Mouse (Mus musculus) liver, embryonic 14.5 days (tissue): Measurements from ENCODE around the gene Get4. TPM values are rescaled to one million over a fixed set of nuclear protein-coding genes. Genes with fewer than 3 reads are reported as not detected.

Experiments
- ATAC-seq: fragments of 200-750 bp; cut with Nextera tagmentation; 2 replicates; pipeline ENCODE4 v1.8.0; 2017; ENCODE audit warnings: moderate number of reproducible peaks, mild to moderate bottlenecking, moderate library complexity; ENCODE audit not compliant: insufficient read depth
- DNase-seq, 3 experiments: peaks; one replicate each; pipeline ENCODE4 v3.0.0-alpha.2; 2012 to 2013; ENCODE audit warnings: low read depth in 3 of 3, low spot score in 3 of 3
- H3K27ac ChIP-seq: fragments of 300-500 bp; sonication (generic); 2 replicates; pipeline ENCODE4 v1.5.1; 2014; ENCODE audit warnings: moderate library complexity, mild to moderate bottlenecking, control low read depth, inconsistent platforms
- H3K27me3 ChIP-seq: fragments of 300-500 bp; sonication (generic); 2 replicates; pipeline ENCODE4 v1.6.1; 2014; ENCODE audit warnings: mild to moderate bottlenecking, low read length, moderate library complexity; ENCODE audit not compliant: control insufficient read depth, insufficient read depth
- H3K36me3 ChIP-seq: fragments of 300-500 bp; sonication (generic); replicated peaks from 2 replicates; pipeline ENCODE4 v1.6.1; 2014; ENCODE audit warnings: low read depth; ENCODE audit not compliant: control insufficient read depth, insufficient read depth
- H3K4me1 ChIP-seq, 2 experiments: fragments of 200-500 bp in 1 of 2; fragments of 300-500 bp in 1 of 2; sonication (generic) in 1 of 2; replicated peaks; 2 replicates each; pipeline ENCODE4 v1.6.1; 2012 to 2014; ENCODE audit warnings: antibody characterized with exemption in 1 of 2, inconsistent platforms in 1 of 2, low read length in 1 of 2; ENCODE audit not compliant: control insufficient read depth in 2 of 2, insufficient read depth in 2 of 2
- H3K4me2 ChIP-seq: fragments of 300-500 bp; sonication (generic); 2 replicates; pipeline ENCODE4 v1.6.1; 2014; ENCODE audit warnings: low read depth, mild to moderate bottlenecking, control low read depth, moderate library complexity
- H3K4me3 ChIP-seq, 2 experiments: fragments of 200-500 bp in 1 of 2; fragments of 300-500 bp in 1 of 2; sonication (generic) in 1 of 2; 2 replicates each; pipeline ENCODE4 v1.5.1; 2012 to 2014; ENCODE audit warnings: low read depth in 2 of 2, low read length in 2 of 2, mild to moderate bottlenecking in 2 of 2, control low read depth in 1 of 2, inconsistent platforms in 1 of 2, moderate library complexity in 1 of 2; ENCODE audit not compliant: insufficient read depth in 1 of 2
- H3K9ac ChIP-seq: fragments of 300-500 bp; sonication (generic); replicated peaks from 2 replicates; pipeline ENCODE4 v1.6.1; 2014; ENCODE audit warnings: mild to moderate bottlenecking, control low read depth, moderate library complexity
- H3K9me3 ChIP-seq: fragments of 300-500 bp; sonication (generic); 2 replicates; pipeline ENCODE4 v1.6.1; 2016; ENCODE audit warnings: low read length, mixed read lengths; ENCODE audit not compliant: control insufficient read depth
- CTCF ChIP-seq: IDR thresholded peaks from 2 replicates; pipeline ENCODE4 v1.5.1; 2016; ENCODE audit warnings: antibody characterized with exemption, low read depth, control low read depth
- EP300 ChIP-seq: IDR thresholded peaks from 2 replicates; pipeline ENCODE4 v1.6.1; 2016; ENCODE audit warnings: antibody characterized with exemption, low read depth
- WGBS: fragments of 180-500 bp; shearing (Covaris S2); extraction: QIAGEN DNeasy Blood & Tissue Kit; methylation state at CpG from one replicate; pipeline ENCODE4 v1.1.7; 2014; ENCODE audit not compliant: insufficient replicate concordance; 5-methylcytosine and 5-hydroxymethylcytosine counted together
- polyA plus RNA-seq, 2 experiments: library from polyadenylated mRNA; depleted of rRNA in 1 of 2; stranded (reverse) in 1 of 2; unstranded in 1 of 2; fragments of >200 nt; fragmentation: Nextera tagmentation in 1 of 2; extraction: Ambion mirVana in 1 of 2; gene quantifications; 2 replicates each; pipeline versions ENCODE4 v1.2.1 to v1.2.3; 2012 to 2014

The Get4 gene
- polyA plus RNA-seq, 2 experiments: 56.8 to 107 TPM

GRCm38 (mm10) chr5:139216121-139216520, 36.0 kb upstream of the Get4 start:
- H3K4me3 ChIP-seq: no peak overlapping the region
- peaks cover 29% of the 10 kb centered on the region for H3K36me3 ChIP-seq
- H3K27ac ChIP-seq: no peak overlapping the region
- no peaks in the 10 kb centered on the region for H3K9me3 ChIP-seq
- ATAC-seq (no peak), DNase-seq (no peak)
- no peaks in the 10 kb centered on the region for H3K27me3 ChIP-seq
- no peak overlapping the region for H3K9ac ChIP-seq
- no peaks in the 10 kb centered on the region for H3K4me1 ChIP-seq
- no peak for TF ChIP-seq EP300
- TF ChIP-seq CTCF: no peak
- H3K4me2 ChIP-seq: no peak overlapping the region
- WGBS: 73% methylated on average over 2 of the region's 2 CpGs

DNA sequence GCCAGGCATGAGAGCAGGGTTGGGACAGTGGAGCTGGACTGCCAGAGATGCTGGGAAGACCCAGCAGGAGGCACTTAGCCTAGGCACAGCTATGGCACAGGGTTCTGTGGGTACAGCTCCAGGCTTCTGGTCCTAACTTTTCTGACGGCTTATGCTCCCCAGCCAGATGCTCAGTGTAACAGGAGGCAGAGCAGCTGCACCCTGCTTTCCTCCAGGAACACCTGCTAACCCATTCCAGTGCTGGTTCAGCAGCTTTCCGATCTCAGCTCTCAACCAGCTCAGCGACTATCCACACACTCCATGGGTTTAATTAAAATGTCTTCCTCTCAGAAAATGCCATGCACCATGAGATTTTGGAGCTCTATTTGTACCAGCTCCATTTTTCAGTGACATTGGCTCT, 35.4 kb upstream of the Get4 start:
- Histone ChIP-seq H3K27me3 (no peaks in the 10 kb centered on the region), H3K4me2 (no peak overlapping the region), H3K36me3 (peaks cover 35% of the 10 kb centered on the region), H3K9me3 (no peaks in the 10 kb centered on the region), H3K27ac (no peak overlapping the region), H3K4me1 (no peaks in the 10 kb centered on the region), H3K4me3 (no peak overlapping the region), H3K9ac (no peak overlapping the region)
- WGBS: 80% methylated on average over 3 of the region's 3 CpGs
- no peak for DNase-seq
- no peak for ATAC-seq
- no peak for TF ChIP-seq CTCF
- TF ChIP-seq EP300: no peak

GRCm38 (mm10) chr5:139220006-139220515, 32.1 kb upstream of the Get4 start:
- ATAC-seq (no peak), DNase-seq (no peak)
- no peak for TF ChIP-seq EP300
- no peak for TF ChIP-seq CTCF
- no peak overlapping the region for H3K27ac ChIP-seq
- H3K27me3 ChIP-seq: no peaks in the 10 kb centered on the region
- peaks cover 42% of the 10 kb centered on the region for H3K36me3 ChIP-seq
- WGBS: 80% methylated on average over 4 of the region's 4 CpGs
- H3K9ac ChIP-seq: no peak overlapping the region
- no peaks in the 10 kb centered on the region for H3K9me3 ChIP-seq
- no peaks in the 10 kb centered on the region for H3K4me1 ChIP-seq
- no peak overlapping the region for H3K4me2 ChIP-seq
- H3K4me3 ChIP-seq: no peak overlapping the region

- Histone ChIP-seq H3K4me2 (no peak overlapping the region), H3K9ac (no peak overlapping the region), H3K4me3 (no peak overlapping the region), H3K27me3 (no peaks in the 10 kb centered on the region), H3K9me3 (no peaks in the 10 kb centered on the region), H3K36me3 (peaks cover 40% of the 10 kb centered on the region), H3K4me1 (no peaks in the 10 kb centered on the region), H3K27ac (no peak overlapping the region)
- DNase-seq (no peak), ATAC-seq (no peak)
- 65% methylated on average over 4 of the region's 4 CpGs for WGBS
- no peak for TF ChIP-seq EP300
- no peak for TF ChIP-seq CTCF
Measured at GRCm38 (mm10) chr5:139220610-139221009, 31.5 kb upstream of the Get4 start.

- Histone ChIP-seq H3K9ac (no peak overlapping the region), H3K27me3 (no peaks in the 10 kb centered on the region), H3K4me1 (no peaks in the 10 kb centered on the region), H3K4me2 (no peak overlapping the region), H3K27ac (no peak overlapping the region), H3K36me3 (peaks cover 55% of the 10 kb centered on the region), H3K4me3 (no peak overlapping the region), H3K9me3 (no peaks in the 10 kb centered on the region)
- DNase-seq: no peak
- TF ChIP-seq EP300 (no peak), CTCF (no peak)
- WGBS: 89% methylated on average over 10 of the region's 10 CpGs
- no peak for ATAC-seq
Measured at GRCm38 (mm10) chr5:139223331-139223730, 28.8 kb upstream of the Get4 start.
